Mouse (Mus musculus): ENCODE data around the gene Prr5. TPM values are rescaled to one million over a fixed set of nuclear protein-coding genes. Genes with fewer than 3 reads are reported as not detected.

Prr5 gene
- polyA plus RNA-seq, 1 experiment from 2014 or later: 18.3 TPM

DNA sequence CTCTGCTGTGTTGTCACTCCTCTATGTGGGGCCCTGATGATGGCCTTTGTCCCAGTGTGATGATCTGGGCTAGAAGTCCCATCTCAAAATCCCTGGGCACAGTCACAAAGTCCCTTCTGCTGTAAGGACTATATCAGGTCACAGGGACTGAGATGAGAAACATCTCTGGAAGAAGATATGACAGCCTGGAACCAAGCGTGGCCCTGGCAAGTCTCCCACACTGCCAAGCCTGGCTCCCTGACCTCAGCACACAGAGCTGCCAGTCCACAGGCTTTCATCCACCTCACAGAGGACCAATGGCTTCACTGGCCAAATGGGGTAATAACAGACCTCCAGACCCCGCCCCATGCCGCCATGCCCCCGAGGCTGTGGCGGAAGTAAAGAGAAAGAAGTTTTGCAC, 10.8 kb upstream of the Prr5 start:
- 87% methylated on average over 5 of the region's 5 CpGs for WGBS
- Histone ChIP-seq H3K9me3 (no peaks in the 10 kb centered on the region), H3K27me3 (peaks cover 6% of the 10 kb centered on the region; the same call in 1 of the 2 replicates), H3K4me3 (no peak overlapping the region), H3K4me2 (no peak overlapping the region), H3K27ac (no peak overlapping the region), H3K36me3 (no peaks in the 10 kb centered on the region), H3K4me1 (replicated peaks) (peaks cover 43% of the 10 kb centered on the region), H3K9ac (no peak overlapping the region)
- no peak for ATAC-seq (ENCODE audit: low FRiP score)

- Histone ChIP-seq H3K9ac (no peak overlapping the region), H3K4me2 (no peak overlapping the region), H3K36me3 (no peaks in the 10 kb centered on the region), H3K9me3 (no peaks in the 10 kb centered on the region), H3K4me1 (replicated peaks) (peaks cover 46% of the 10 kb centered on the region), H3K27ac (no peak overlapping the region), H3K27me3 (peaks cover 11% of the 10 kb centered on the region; the same call in 1 of the 2 replicates), H3K4me3 (no peak overlapping the region)
- 86% methylated on average over 5 of the region's 5 CpGs for WGBS
- ATAC-seq (ENCODE audit: low FRiP score): no peak
These were observed 9.6 kb upstream of the Prr5 start for GRCm38 (mm10) chr15:84659856-84660255.

GRCm38 (mm10) chr15:84661274-84661673, 8.1 kb upstream of the Prr5 start:
- Histone ChIP-seq H3K27ac (no peak overlapping the region), H3K4me2 (no peak overlapping the region), H3K27me3 (peaks cover 11% of the 10 kb centered on the region; the same call in 1 of the 2 replicates), H3K4me3 (no peak overlapping the region), H3K36me3 (no peaks in the 10 kb centered on the region), H3K9ac (no peak overlapping the region), H3K9me3 (no peaks in the 10 kb centered on the region), H3K4me1 (replicated peaks) (peaks cover 52% of the 10 kb centered on the region)
- WGBS: 92% methylated on average over 5 of the region's 5 CpGs
- ATAC-seq (ENCODE audit: low FRiP score): no peak

DNA sequence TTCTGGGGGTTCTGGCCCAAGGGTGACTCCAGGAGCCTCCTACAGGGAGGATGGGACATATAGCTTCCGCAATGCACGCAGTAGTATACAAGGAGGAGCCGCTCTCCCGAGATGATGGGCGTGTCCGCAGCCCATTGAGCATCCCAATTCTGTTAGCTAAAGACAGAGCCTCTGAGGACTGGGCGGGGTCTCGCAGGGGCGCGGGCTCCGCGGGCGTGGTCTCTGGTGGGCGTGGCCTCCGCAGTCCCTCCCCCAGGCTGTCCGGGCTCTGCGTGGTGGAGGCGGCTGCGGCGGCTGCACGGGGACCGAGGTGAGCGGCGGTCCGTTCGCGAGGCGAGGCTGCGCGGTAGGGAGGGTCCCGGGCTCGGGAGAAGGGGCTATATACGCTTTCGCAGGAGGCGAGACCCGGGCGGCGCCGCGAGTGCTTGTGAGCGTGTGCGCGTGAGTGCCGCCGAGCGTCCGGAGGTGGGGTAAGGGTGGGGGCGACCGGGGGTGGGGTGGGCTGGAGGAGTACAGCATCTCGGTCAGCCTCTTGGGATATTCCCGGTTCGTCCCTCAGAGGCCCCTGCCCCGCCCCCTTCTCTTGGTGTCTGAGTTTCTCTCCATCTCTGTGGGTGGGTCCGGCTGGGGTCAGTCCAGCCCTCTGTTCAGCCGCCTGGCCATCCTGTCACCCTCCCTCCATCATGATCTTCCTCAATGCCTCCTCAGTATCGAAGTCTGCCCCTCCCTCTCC, 6.3 kb upstream of the Prr5 start:
- Histone ChIP-seq H3K4me3 (peak overlapping the region; percentile 58), H3K36me3 (no peaks in the 10 kb centered on the region), H3K27ac (peak overlapping the region; percentile 60), H3K4me2 (peak overlapping the region; percentile 72), H3K27me3 (peaks cover 11% of the 10 kb centered on the region; the same call in 1 of the 2 replicates), H3K9me3 (no peaks in the 10 kb centered on the region), H3K9ac (peak overlapping the region; percentile 76), H3K4me1 (replicated peaks) (peaks cover 44% of the 10 kb centered on the region)
- peak; percentile 60 for ATAC-seq (ENCODE audit: low FRiP score)
- WGBS: 0% methylated on average over 49 of the region's 56 CpGs

GRCm38 (mm10) chr15:84663685-84664060, 5.7 kb upstream of the Prr5 start:
- Histone ChIP-seq H3K9ac (peak overlapping the region; percentile 76), H3K27me3 (peaks cover 11% of the 10 kb centered on the region; the same call in 1 of the 2 replicates), H3K9me3 (no peaks in the 10 kb centered on the region), H3K27ac (peak overlapping the region; percentile 60; the same call in 1 of the 2 replicates), H3K4me1 (replicated peaks) (peaks cover 41% of the 10 kb centered on the region), H3K4me2 (peak overlapping the region; percentile 72), H3K4me3 (peak overlapping the region; percentile 58), H3K36me3 (no peaks in the 10 kb centered on the region)
- peak; percentile 40; the same call in 1 of the 2 replicates for ATAC-seq (ENCODE audit: low FRiP score)
- WGBS: 40% methylated on average over 10 of the region's 10 CpGs

DNA sequence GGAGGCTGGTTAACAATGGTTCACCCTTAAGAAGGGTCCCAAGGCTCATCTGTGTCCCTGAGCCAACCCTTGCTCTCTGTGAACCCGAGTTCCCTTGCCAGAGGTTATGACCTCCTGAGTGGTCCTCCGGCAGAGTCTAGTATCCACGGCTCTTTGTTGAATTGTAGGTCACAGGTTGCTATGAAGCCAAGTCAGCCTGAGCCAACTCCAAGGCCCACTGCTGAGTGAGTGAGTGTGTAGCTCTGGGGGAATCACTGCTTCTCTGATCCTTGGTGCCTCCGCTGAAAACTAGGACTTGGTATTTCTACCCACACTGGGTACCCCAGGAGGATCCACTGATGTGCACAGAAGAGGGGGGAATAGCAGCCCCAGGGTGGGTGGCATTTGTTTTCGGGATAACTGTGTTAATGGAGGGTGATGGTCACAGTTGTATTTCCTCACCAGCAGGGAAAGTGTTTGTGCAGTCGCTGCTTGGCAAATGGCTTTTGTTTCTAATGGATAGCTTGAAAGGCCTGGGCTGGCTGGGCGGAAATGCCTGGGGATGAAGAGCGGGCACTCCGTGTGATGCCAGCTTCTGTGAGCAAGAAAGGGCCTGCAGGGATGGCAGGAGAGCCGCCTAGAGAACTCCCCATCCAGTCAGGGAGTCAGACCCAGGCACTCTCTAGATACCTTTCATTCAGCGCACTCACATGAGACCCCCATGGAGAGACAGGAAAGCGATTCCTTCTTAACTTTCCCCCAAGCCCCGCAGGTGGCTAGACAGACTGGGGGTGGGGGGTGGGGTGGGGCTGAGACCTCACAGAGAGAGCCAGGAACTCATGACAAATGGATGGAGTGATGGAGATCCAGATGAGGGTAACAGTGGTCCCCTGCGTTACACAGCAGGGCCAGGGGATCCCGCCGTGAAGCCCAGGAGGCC, 4.6 kb upstream of the Prr5 start:
- Histone ChIP-seq H3K36me3 (no peaks in the 10 kb centered on the region), H3K27ac (peak overlapping the region; percentile 60), H3K4me2 (peak overlapping the region; percentile 72), H3K27me3 (peaks cover 11% of the 10 kb centered on the region; the same call in 1 of the 2 replicates), H3K9ac (peak overlapping the region; percentile 76; the same call in 1 of the 2 replicates), H3K4me1 (replicated peaks) (peaks cover 49% of the 10 kb centered on the region), H3K4me3 (peak overlapping the region; percentile 58), H3K9me3 (no peaks in the 10 kb centered on the region)
- WGBS: 16% methylated on average over 16 of the region's 16 CpGs
- ATAC-seq (ENCODE audit: low FRiP score): no peak

- no peak for ATAC-seq (ENCODE audit: low FRiP score)
- Histone ChIP-seq H3K4me2 (no peak overlapping the region), H3K4me3 (no peak overlapping the region), H3K36me3 (no peaks in the 10 kb centered on the region), H3K9me3 (no peaks in the 10 kb centered on the region), H3K9ac (0 out of 2 replicates have a peak overlapping the region, but pooled peaks have one; percentile 30), H3K27me3 (peaks cover 11% of the 10 kb centered on the region; the same call in 1 of the 2 replicates), H3K4me1 (replicated peaks) (peaks cover 49% of the 10 kb centered on the region), H3K27ac (no peak overlapping the region)
- WGBS: 55% methylated on average over 9 of the region's 9 CpGs
These were observed 3.8 kb upstream of the Prr5 start for GRCm38 (mm10) chr15:84665662-84666061.

GRCm38 (mm10) chr15:84666065-84666464, 3.4 kb upstream of the Prr5 start:
- peaks cover 49% of the 10 kb centered on the region for H3K4me1 ChIP-seq (replicated peaks)
- H3K27ac ChIP-seq: no peak overlapping the region
- ATAC-seq (ENCODE audit: low FRiP score): no peak

DNA sequence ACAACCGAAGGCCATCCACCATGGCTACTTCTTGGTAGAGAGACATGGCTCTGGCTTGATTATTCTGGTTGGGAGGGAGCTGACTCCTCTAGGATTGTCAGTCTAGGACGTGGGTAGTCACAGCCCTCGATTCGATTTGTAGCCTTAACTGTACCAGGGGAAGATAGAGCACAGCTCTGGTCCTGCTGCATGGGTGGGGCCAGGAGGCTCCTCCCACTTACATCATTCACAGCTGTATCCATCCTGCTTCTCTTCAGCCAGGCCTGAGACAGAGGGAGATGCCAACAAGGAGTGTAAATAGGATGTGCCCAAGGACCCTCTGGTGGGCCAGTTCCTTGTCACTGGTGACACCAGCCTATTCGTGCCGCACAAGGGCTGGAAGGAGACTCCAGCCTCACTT, 1.8 kb upstream of the Prr5 start:
- Histone ChIP-seq H3K27ac (no peak overlapping the region), H3K4me1 (replicated peaks) (peaks cover 46% of the 10 kb centered on the region), H3K4me2 (no peak overlapping the region), H3K9ac (no peak overlapping the region), H3K9me3 (no peaks in the 10 kb centered on the region), H3K36me3 (no peaks in the 10 kb centered on the region), H3K27me3 (peaks cover 7% of the 10 kb centered on the region; the same call in 1 of the 2 replicates), H3K4me3 (no peak overlapping the region)
- ATAC-seq (ENCODE audit: low FRiP score): no peak
- WGBS: 75% methylated on average over 6 of the region's 6 CpGs

More at GRCm38 (mm10) chr15:84666065-84666464, 3.4 kb upstream of the Prr5 start:
- WGBS: 54% methylated on average over 4 of the region's 4 CpGs
- peaks cover 11% of the 10 kb centered on the region; the same call in 1 of the 2 replicates for H3K27me3 ChIP-seq
- no peak overlapping the region for H3K4me2 ChIP-seq
- H3K9ac ChIP-seq: no peak overlapping the region
- H3K36me3 ChIP-seq: no peaks in the 10 kb centered on the region
- no peak overlapping the region for H3K4me3 ChIP-seq
- H3K9me3 ChIP-seq: no peaks in the 10 kb centered on the region

- Histone ChIP-seq H3K4me1 (replicated peaks) (peaks cover 23% of the 10 kb centered on the region), H3K4me3 (no peak overlapping the region), H3K9me3 (no peaks in the 10 kb centered on the region), H3K4me2 (no peak overlapping the region), H3K9ac (no peak overlapping the region), H3K27ac (no peak overlapping the region), H3K27me3 (no peaks in the 10 kb centered on the region), H3K36me3 (no peaks in the 10 kb centered on the region)
- no peak for ATAC-seq (ENCODE audit: low FRiP score)
- 76% methylated on average over 23 of the region's 23 CpGs for WGBS
These were observed 594 bp downstream of the Prr5 start for GRCm38 (mm10) chr15:84669771-84670656.

GRCm38 (mm10) chr15:84670657-84671055, 1.2 kb downstream of the Prr5 start:
- Histone ChIP-seq H3K9me3 (no peaks in the 10 kb centered on the region), H3K4me3 (no peak overlapping the region), H3K27me3 (no peaks in the 10 kb centered on the region), H3K4me1 (replicated peaks) (peaks cover 17% of the 10 kb centered on the region), H3K4me2 (no peak overlapping the region), H3K9ac (no peak overlapping the region), H3K27ac (no peak overlapping the region), H3K36me3 (no peaks in the 10 kb centered on the region)
- WGBS: 79% methylated on average over 4 of the region's 4 CpGs
- ATAC-seq (ENCODE audit: low FRiP score): no peak
